Mouse (Mus musculus): ENCODE data around the gene Adssl1.

DNA sequence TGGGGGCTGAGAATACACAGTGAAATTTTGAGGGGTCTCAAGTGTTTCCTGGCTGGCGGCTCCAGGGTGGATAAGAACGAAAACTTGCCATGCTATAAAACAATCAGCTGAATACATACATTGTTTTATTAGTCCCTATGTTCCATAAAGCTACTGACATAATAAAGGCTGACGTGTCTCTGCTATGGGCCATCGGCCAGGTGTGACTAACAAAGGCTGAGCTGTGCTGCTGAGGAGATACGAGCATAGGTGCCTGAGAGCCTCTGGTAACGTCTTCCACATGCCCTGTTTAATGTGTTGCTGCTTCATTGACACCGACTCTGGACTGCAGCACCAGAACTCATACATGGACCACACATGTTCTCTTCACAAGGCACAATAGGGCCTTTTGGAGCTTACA, 34.9 kb upstream of the Adssl1 start:
- TF ChIP-seq CTCF (conservative IDR thresholded peaks at IDR 0.05 in 1 of 2, IDR thresholded peaks at IDR 0.05 in 1 of 2; ENCODE audit: low read depth in 2 of 2, low read length in 2 of 2) (no peak), POLR2A (IDR thresholded peaks at IDR 0.05; ENCODE audit: low read depth, low read length) (no peak), MAZ (IDR thresholded peaks at IDR 0.05; ENCODE audit: low read depth, low read length) (no peak), ZC3H11A (IDR thresholded peaks at IDR 0.05; ENCODE audit: low read depth, low read length) (no peak), JUND (conservative IDR thresholded peaks at IDR 0.05; ENCODE audit: low read depth, low read length) (no peak), ZNF384 (IDR thresholded peaks at IDR 0.05; ENCODE audit: low read depth, low read length) (no peak), IRF4 (IDR thresholded peaks at IDR 0.05; ENCODE audit: low read depth, low read length) (no peak), RAD21 (IDR thresholded peaks at IDR 0.05; ENCODE audit: low read depth, low read length) (no peak), EP300 (IDR thresholded peaks at IDR 0.05; ENCODE audit: low read length) (no peak), GABPA (IDR thresholded peaks at IDR 0.05; ENCODE audit: insufficient replicate concordance, low read depth, low read length) (no peak), TBP (conservative IDR thresholded peaks at IDR 0.05; ENCODE audit: low read depth, low read length) (no peak), HCFC1 (IDR thresholded peaks at IDR 0.05; ENCODE audit: low read depth, low read length) (no peak), MEF2A (IDR thresholded peaks at IDR 0.05; ENCODE audit: borderline replicate concordance, low read depth, low read length) (no peak)
